Mouse (Mus musculus) E14TG2a.4 (cell line): ENCODE data around the gene Elane.

Experiments
- H3K27me3 ChIP-seq: 2 replicates; pipeline ENCODE4 v1.6.1; 2014; ENCODE audit warnings: low read length, control low read depth; ENCODE audit not compliant: insufficient read depth
- H3K36me3 ChIP-seq: 2 replicates; pipeline ENCODE4 v1.6.1; 2014; ENCODE audit warnings: low read length, control low read depth; ENCODE audit not compliant: insufficient read depth
- H3K4me1 ChIP-seq: replicated peaks from 2 replicates; pipeline ENCODE4 v1.6.1; 2014; ENCODE audit warnings: low read depth, low read length, control low read depth
- H3K4me3 ChIP-seq: replicated peaks from 2 replicates; pipeline ENCODE4 v1.5.1; 2014; ENCODE audit warnings: mild to moderate bottlenecking, low read length
- H3K9me3 ChIP-seq: 2 replicates; pipeline ENCODE4 v1.6.1; 2014; ENCODE audit warnings: low read length, control low read depth
- CTCF ChIP-seq: conservative IDR thresholded peaks from 2 replicates; pipeline ENCODE4 v1.5.1; 2014; ENCODE audit warnings: low read length
- NANOG ChIP-seq: IDR thresholded peaks from 2 replicates; pipeline ENCODE4 v1.6.1; 2014; ENCODE audit warnings: borderline replicate concordance, low read length, mixed read lengths
- POU5F1 ChIP-seq: IDR thresholded peaks from 2 replicates; pipeline ENCODE4 v1.6.1; 2014; ENCODE audit warnings: low read length, borderline replicate concordance

Gene Elane

DNA sequence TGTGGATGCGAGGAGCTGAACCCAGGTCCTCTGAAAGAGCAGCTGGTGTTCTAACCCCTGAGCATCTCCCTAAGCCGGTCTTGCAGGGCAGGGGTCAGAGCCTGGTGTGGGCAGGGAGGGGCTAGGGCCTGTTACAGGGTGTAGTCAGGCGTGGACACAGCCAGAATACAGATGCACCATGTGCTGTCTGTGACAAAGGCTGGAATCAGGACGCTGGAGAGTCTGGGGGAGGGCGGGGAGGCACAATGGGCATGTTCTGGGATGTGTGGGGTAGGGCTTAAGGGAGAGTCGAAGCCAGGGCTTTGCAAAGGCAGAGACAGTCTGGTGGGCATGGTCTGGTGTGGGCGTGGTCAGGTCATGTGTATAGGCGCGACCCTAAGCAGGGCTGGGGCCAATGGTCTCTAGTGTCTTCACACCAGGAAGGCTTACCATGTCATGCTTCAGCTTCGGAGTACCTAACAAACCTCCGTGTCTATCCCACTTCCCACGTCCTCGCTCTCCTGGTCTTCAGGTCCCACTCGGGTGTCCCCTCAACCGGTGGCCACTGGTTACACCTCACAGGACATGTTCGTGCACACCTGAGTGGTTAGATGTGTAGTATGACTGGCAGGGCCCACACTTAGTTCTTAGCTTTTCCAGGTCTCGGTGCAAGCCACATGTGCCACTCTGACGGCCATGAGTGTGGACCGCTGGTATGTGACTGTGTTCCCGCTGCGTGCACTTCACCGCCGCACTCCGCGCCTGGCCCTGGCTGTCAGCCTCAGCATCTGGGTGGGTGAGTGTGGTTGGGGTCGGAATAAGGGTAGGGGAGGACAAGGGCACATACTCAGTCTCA, 34.2 kb downstream of the Elane start:
- H3K4me1 ChIP-seq = peaks cover 87% of the 10 kb centered on the region
- no peaks in the 10 kb centered on the region for H3K9me3 ChIP-seq
- H3K36me3 ChIP-seq = no peaks in the 10 kb centered on the region
- H3K27me3 ChIP-seq = peaks cover 65% of the 10 kb centered on the region
- TF ChIP-seq POU5F1 (no peak), NANOG (no peak), CTCF (no peak)
- peak overlapping the region; percentile 69 for H3K4me3 ChIP-seq

DNA sequence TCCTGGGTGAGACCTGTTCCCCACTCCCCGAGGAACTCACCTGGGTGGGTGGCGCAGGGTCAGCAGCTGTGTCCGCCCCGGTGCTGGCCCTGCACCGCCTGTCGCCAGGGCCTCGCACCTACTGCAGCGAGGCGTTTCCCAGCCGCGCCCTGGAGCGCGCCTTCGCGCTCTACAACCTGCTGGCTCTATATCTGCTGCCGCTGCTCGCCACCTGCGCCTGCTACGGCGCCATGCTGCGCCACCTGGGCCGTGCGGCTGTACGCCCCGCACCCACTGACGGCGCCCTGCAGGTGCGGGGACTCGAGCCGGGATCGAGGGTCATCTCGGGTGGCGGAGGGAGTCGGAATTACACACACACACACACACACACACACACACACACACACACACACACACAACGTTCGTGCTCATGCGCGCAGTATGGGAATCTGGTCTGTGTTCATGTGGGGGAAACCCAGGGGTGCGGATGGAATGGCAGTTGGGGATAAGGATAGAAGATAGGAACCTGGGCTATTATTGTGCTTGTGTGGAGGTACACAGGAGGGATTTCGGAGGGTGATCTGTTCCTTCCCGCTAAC, 35.0 kb downstream of the Elane start, which contains the start of gene R3hdm4:
R3hdm4 (minus strand) TSS at position 251 of the 578 bp plus-strand sequence.
- Histone ChIP-seq H3K9me3 (no peaks in the 10 kb centered on the region), H3K4me1 (peaks cover 87% of the 10 kb centered on the region), H3K36me3 (no peaks in the 10 kb centered on the region), H3K27me3 (peaks cover 68% of the 10 kb centered on the region), H3K4me3 (peak within 1 kb of the TSS; percentile 69)
- TF ChIP-seq NANOG (no peak), CTCF (no peak)

- Histone ChIP-seq H3K27me3 (peaks cover 72% of the 10 kb centered on the region), H3K4me3 (peak overlapping the region; percentile 69), H3K9me3 (no peaks in the 10 kb centered on the region), H3K4me1 (peaks cover 88% of the 10 kb centered on the region), H3K36me3 (no peaks in the 10 kb centered on the region)
- TF ChIP-seq CTCF = no peak
- no peak for TF ChIP-seq POU5F1
- TF ChIP-seq NANOG = no peak
Observed at GRCm38 (mm10) chr10:79921572-79921971, 35.5 kb downstream of the Elane start.

DNA sequence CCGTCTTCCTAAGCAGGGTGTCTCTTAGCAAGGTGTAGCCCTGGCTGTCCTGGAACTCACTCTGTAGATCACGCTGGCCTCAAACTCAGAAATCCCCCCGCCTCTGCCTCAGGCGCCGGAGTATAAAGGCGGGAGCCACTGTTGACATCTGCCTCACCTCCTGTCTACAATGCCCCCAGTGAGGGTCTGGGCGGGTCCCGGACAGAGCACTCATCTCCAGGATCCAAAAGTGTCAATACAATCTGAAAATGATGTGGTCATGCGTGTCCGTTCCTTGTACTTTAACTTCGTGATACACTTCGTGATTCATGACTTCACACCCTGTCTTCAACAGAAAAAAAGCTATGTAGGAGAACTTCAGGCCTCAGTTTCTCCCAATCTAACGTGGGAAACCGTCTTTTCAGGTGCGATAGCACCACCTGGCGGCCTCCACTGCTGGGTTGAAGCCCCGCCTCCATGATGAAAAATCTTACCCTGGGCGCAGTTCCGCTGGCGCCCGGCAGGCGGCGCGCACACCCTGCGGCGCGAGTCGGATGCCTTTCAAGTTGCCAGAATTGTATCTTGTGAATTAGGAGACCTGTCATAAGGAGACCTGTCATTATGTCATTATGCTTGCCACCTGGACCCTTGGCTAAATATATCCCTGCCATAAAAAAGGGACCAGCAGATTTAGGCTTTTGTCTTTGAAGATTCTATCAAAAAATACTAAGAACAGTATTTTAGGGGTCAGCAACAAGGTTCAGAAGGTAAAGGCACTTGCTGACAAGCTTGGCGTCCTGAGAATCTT, 39.1 kb downstream of the Elane start:
- H3K4me1 ChIP-seq = peaks cover 71% of the 10 kb centered on the region
- peaks cover 70% of the 10 kb centered on the region for H3K27me3 ChIP-seq
- no peaks in the 10 kb centered on the region for H3K36me3 ChIP-seq
- TF ChIP-seq CTCF = peak; percentile 63
- TF ChIP-seq NANOG = no peak
- 0 out of 2 replicates have a peak, but pooled peaks cover 2% of the 10 kb centered on the region for H3K9me3 ChIP-seq
- H3K4me3 ChIP-seq = no peak overlapping the region

DNA sequence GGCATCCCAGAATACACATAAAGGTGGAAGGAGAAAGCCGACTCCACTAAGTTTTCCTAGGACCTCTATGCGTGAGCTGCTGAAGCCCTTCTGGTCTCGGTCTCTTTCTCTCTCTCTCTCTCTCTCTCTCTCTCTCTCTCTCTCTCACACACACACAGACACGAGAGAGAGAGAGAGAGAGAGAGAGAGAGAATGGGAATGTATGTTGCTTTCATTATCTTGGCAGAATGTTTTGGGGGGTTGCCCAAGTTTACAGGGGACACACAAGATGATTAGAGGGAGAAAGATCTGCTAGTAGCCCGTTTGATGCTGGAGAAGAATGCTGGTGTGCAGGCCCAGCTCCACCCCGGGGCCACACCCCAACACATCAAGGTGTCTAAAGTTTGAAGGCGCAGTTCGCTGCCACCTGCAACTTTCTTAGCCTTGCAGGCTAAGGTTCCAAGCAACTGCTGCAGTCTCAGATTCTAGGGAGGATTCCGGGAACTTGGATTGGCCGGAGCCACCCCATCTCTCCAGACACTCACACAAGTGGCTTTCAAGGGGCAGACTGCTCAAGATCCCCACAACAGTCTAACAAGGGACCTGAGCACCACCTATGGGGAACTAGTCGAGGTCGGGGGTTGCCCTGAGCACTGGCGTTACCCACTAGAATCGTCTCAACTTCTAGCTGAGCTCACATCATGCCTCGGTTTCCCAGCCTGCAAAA, 39.9 kb downstream of the Elane start:
- H3K27me3 ChIP-seq = peaks cover 63% of the 10 kb centered on the region

GRCm38 (mm10) chr10:79926491-79927323, 40.7 kb downstream of the Elane start, which contains the start of gene Arid3a:
Arid3a (plus strand) TSS chr10:79927043.
- Histone ChIP-seq H3K27me3 (peaks cover 55% of the 10 kb centered on the region), H3K36me3 (peaks cover 10% of the 10 kb centered on the region; the same call in 1 of the 2 replicates), H3K4me3 (peak within 1 kb of the TSS; percentile 91), H3K4me1 (peaks cover 59% of the 10 kb centered on the region), H3K9me3 (0 out of 2 replicates have a peak, but pooled peaks cover 2% of the 10 kb centered on the region)
- TF ChIP-seq POU5F1 (no peak), NANOG (no peak), CTCF (no peak)

More for the DNA sequence above, 39.9 kb downstream of the Elane start:
- H3K4me1 ChIP-seq = peaks cover 65% of the 10 kb centered on the region
- H3K4me3 ChIP-seq = peak overlapping the region; percentile 91
- H3K9me3 ChIP-seq = 0 out of 2 replicates have a peak, but pooled peaks cover 2% of the 10 kb centered on the region
- TF ChIP-seq NANOG = no peak
- no peak for TF ChIP-seq POU5F1
- no peak for TF ChIP-seq CTCF
- H3K36me3 ChIP-seq = peaks cover 3% of the 10 kb centered on the region; the same call in 1 of the 2 replicates

DNA sequence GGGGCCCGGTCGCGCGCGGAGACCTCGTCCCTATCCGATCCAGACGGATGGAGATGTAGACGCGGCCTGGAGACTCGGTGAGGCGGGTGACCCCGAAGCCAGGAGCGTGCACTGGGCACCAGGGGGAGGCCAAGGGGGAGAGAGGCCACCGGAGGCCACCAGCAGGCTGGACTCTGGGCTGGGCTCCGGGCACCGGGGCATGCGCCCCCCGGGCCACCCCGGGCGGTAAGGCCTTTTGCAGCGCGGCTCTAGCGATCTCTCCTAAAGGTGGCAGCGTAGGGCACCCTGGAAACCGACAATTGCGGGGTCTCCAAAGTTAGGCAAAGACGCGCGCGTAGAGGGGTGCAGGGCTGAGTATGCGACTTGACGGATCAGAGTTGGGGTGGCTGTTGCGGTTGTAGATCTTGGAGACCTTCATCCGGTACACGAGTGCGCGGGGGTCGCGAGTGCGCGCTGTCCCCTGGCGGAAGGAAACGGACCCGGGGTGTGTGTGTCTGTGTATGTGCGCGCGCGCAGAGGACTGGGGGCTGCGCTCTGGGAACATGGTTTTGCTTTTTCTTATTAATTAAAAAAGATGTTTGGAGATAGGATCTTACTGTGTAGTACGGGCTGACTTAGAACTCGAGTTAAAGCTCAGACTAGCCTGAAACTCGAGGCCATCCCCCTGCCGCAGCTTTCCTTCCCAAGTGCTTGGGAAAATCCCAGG, 41.4 kb downstream of the Elane start:
- Histone ChIP-seq H3K4me3 (peak overlapping the region; percentile 91), H3K27me3 (peaks cover 48% of the 10 kb centered on the region), H3K36me3 (peaks cover 14% of the 10 kb centered on the region; the same call in 1 of the 2 replicates), H3K9me3 (0 out of 2 replicates have a peak, but pooled peaks cover 2% of the 10 kb centered on the region), H3K4me1 (peaks cover 56% of the 10 kb centered on the region)
- TF ChIP-seq CTCF (no peak), NANOG (no peak)
